Mouse (Mus musculus) heart, postnatal 4 days (tissue): ENCODE results near the gene Vmn1r39. TPM values are rescaled to one million over a fixed set of nuclear protein-coding genes. Genes with fewer than 3 reads are reported as not detected.
"Not testable (repeated sequence)": the region's sequence is repeated elsewhere in the genome, so short reads cannot be mapped to it uniquely, and the experiment has no call there.

Experiments used
- DNase-seq: peaks from one replicate; pipeline ENCODE4 v3.0.0; 2021
- total RNA-seq, 2 experiments: library from RNA; stranded (reverse); gene quantifications; 2 replicates each; pipeline ENCODE4 v1.2.3; 2021

Gene Vmn1r39
- not detected for total RNA-seq

DNA sequence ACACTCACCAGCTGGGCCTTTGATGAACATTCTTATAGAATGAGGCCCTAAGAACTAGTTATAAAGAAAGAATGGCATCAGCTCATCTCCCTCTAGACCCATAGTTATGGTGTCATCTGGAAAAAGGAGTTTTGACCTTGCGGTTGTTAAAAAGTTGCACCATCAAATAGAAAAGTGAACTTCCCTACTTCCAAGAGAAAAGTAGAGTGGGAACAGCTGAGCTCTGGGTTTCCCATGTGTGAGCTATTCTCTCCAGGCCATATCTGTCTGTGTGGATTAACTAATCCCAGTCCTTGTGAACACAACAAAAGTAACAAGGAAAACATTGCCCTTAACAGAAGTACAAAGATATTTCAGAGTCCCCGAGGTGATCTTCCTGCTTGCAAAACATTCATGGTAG lies at the start of gene Vmn1r39:
Vmn1r39 (minus strand) TSS at position 101 of the 400 bp plus-strand sequence.
- no peak for DNase-seq

DNA sequence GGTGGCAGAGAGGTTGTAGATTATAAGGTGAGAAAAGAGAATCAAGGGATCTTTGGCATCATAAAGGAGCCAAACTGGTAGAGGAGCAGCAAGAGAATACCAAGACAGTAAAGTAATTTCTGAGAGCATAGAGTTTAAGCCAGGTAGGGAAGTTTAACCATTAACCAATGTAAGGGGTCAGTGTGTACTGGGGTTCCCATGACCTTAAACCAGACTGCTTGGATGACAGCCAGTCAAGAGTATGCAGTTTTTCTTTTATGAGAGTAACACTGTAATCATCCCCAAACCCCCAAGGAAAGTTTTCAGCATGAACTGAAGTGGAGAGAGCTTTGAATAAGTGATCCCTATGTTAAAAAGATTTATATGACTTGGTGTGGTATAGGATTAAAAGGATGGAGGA lies 49.0 kb upstream of the Vmn1r39 start:
- DNase-seq = no peak

DNA sequence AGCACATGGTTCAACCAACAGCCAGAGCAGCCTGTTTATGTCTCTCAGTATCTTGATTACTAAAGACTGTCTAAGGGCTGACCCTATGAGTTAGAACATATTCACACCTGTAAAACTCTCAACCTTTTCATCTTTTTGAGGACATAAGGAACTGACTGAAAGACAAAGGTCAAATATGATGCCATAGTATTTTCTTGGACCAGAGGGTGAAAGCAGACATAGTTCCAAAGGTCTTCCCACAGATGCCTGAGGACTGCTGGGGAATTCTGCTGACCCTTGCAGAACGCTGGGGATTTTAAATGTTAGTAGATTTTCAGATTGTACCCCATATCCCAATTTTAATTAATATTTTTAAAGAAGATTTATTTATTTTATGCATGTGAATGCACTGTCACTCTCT lies 47.9 kb upstream of the Vmn1r39 start:
- no peak for DNase-seq

DNA sequence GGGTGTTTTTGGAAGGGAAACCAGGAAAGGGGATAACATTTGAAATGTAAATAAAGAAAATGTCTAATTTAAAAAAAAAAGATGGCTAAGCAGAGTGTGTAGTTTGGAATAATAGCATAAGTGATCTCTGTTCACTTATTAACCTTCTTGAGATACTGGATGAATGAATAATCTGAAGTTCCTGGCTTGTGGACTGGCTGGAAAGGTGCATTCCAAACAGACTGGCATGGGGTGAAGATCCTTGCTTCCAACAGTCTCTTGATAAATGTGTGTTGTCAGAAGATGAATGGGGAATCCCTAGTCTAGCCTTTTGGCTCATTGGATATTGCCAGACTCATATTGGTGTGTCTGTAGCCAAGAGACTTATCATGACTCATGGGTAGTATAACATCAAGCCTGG lies 45.8 kb upstream of the Vmn1r39 start:
- DNase-seq = no peak

DNA sequence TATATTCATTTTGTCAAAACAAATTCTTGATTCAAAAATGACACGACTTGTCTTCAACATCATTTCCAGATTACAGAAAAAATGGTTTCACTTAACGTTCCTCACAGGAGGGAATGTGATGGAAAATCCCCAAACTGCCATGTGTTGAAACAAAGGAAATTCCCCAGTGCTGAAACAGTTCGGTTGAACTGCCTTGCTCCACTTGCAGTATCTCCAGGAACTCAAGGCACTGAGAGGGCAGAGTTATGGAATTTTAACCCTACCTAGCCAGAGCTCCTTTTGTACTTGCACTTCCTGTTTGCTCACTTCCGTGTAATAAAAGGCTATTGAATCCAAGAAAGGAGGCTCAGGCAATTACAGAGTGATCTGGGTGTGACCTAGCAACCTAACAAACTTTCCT lies 38.5 kb upstream of the Vmn1r39 start:
- no peak for DNase-seq

DNA sequence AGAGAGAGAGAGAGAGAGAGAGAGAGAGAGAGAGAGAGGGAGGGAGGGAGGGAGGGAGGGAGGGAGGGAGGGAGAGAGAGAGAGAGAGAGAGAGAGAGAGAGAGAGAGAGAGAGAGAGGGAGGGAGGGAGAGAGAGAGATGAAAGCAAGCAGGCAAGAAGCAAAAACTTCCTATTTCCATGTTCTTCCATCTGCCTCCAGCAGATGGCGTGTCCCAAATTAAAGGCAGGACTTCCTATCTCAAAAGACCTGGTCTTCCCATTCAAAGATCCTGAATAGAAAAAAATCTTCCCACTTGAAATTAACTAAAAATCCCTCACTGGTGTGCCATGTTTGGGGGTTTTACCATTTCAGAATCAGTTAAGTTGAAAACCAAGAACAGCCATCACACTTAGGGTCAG lies 30.2 kb upstream of the Vmn1r39 start:
- peak; percentile 35 for DNase-seq

DNA sequence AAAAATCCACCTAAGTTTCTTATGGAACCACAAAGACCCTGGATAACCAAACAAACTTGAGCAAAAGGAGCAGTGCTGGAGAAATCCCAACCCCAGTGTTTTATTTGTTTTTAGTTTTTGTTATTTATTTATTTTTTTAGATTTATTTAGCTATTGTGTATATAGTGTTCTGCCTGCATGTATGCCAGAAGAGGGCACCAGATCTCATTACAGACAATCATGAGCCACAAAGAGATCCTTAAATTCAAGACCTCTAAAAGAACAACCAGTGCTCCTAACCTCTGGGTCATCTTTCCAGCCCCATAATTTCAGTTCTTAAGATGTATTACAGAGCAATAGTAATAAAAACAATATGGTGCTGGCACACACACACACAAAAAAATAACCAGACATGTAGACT lies 26.5 kb upstream of the Vmn1r39 start:
- no peak for DNase-seq

DNA sequence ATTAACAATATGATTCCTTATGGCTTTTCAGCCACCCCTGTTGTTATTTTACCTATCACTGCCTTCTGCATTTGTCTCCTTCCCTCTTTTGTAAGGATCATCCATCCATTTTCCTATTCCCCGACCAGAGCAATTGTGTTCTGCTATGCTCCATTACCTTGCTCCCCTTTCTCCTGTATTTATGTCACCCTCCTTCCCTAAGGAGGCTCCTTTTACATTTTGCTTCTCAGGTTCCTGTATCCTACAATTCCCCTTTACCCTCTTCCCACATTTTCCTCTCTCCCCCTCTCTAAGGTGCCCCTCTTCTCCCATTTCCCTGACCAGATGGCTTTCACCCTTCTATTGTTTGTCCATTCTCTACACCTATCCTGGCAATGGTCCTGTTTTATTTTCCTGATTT lies 4.1 kb downstream of the Vmn1r39 start:
- no peak for DNase-seq

DNA sequence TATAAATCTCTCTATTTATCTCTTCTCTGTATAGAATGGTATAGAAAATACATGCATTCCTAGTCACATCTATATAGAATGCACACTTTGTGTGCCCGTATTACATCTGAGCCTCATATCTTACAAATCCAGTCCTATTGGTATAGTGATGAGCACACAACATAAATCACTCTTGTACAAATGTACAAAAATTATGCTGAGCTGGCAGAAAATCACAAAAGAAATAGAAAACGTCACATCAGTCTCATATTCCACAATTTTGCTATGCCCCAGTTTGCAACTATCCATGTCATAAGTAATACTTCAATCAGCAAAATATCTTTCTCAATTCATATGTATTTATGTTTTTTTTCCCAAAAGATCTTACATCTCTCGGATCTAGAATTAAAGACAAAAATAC lies 4.7 kb downstream of the Vmn1r39 start:
- no peak for DNase-seq

DNA sequence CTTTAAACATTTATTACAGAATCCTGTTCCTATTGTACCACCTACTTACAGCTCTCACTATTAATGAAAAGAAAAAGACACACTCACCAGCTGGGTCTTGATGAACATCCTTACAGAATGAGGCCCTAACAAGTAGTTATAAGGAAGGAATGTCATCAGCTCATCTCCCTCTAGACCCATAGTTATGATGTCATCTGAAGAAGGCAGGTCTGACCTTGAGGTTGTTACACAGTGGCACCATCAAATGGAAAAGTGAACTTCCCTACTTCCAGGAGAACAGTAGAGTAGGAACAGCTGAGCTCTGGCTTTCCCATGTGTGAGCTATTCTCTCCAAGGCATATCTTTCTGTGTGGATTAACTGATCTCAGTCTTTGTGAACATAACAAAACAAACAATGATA lies 27.9 kb downstream of the Vmn1r39 start, which contains the start of gene Vmn1r38:
Vmn1r38 (minus strand) TSS at position 101 of the 400 bp plus-strand sequence.
- not testable (repeated sequence) for DNase-seq

Other genes with a start within 250 kb of the Vmn1r39 start
- not detected for gene Vmn1r33, start 192.3 kb downstream of the Vmn1r39 start, total RNA-seq
- not detected for gene Vmn1r34, start 166.7 kb downstream of the Vmn1r39 start, total RNA-seq
- gene Vmn1r35, start 124.7 kb downstream of the Vmn1r39 start, total RNA-seq = not detected
- not detected for gene Vmn1r36, start 91.4 kb downstream of the Vmn1r39 start, total RNA-seq
- gene Vmn1r37, start 81.2 kb downstream of the Vmn1r39 start, total RNA-seq = not detected
- not detected for gene Vmn1r38, start 28.0 kb downstream of the Vmn1r39 start, total RNA-seq
- gene Gng12, start 85.8 kb upstream of the Vmn1r39 start, total RNA-seq = 10 to 100 TPM; 60.9 to 63.1 TPM
- 1 to 10 TPM; 7.2 to 8.7 TPM for gene Gadd45a, start 226.8 kb upstream of the Vmn1r39 start, total RNA-seq